Mouse (Mus musculus): ENCODE data around the gene Cfdp1.
"Not testable (repeated sequence)": the region's sequence is repeated elsewhere in the genome, so short reads cannot be mapped to it uniquely, and the experiment has no call there.

Gene Cfdp1

DNA sequence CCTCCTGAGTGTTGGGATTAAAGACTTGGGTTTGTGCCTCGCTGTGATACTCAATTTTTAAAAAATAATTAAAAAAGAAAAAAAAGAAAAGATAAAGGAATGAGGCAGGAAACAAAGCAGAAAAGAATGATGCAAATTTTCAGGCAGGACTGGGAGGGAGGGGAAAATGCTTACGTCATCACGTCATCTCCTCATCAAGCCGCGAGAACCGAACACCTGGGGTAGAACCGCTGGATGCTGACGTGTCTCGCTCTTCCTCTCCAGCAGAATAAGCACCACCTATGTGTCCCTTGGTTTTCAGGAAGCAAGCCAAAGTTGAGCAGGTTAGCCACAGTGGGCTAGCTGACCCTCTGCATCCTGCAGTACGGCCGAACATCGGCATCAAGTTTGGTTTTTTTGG is 1.9 kb upstream of the Cfdp1 start:
- DNase-seq = no peak

- not testable (repeated sequence) for DNase-seq
Measured at GRCm38 (mm10) chr8:111853219-111853618, 872 bp downstream of the Cfdp1 start.

DNA sequence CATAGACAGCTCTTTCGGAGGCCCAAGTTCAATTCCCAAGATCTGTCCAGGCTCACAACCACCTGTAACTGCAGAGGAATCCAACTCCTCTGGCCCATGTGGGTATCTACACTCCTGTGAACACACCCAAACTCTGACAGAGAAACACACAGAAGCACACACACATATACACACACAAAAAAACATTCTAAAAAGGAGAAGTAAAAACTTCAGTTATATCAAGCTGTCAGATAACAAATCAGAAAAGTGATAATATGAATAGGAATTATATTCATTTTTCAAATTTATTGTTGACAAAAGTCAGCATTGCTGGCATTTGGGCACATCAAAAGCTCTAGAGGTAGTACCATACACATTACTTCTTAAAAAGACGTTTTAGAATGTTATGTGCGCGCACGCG is 7.3 kb downstream of the Cfdp1 start:
- no peak for DNase-seq

- peak in 1 of 2 experiments; percentile 35 for DNase-seq
Measured at GRCm38 (mm10) chr8:111835540-111835939, 18.6 kb downstream of the Cfdp1 start.

DNA sequence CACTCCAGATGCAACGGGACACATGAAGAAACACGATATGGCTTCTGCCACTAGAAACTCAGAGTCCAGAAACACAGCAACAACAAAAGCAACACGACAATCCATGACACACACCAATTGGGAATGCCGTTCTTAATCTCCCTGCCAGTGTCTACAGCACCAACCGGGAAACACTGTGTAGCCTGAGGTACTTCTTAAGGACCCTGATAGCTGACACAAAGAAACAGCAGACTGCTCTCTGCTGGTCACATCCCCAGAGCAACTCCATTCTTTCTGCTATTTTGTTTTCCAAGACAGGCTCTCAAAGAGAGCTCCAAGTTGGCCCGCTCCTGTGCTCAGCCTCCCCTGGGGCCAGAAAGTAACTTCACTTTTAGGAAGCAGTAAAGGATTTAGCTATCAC is 20.1 kb downstream of the Cfdp1 start:
- no peak for DNase-seq

DNA sequence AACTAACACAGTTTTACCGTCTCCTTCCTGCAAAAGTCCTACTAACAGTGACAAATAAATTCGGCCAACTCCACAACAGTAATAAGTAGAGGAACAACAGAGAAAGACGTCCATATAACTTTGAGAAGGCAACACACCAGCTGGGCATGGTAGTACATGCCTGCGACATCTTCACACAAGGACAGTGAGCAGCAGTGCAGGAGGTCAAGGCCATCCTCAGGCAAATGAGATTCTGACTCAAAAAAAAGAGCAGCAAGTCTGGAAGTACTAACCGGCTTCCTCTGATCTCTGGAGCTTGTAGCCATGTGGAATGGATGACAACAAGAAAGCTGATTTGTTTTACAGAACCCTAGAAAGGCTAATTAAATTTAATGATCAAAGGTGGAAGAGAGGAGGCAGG is 21.1 kb downstream of the Cfdp1 start:
- no peak for DNase-seq

DNA sequence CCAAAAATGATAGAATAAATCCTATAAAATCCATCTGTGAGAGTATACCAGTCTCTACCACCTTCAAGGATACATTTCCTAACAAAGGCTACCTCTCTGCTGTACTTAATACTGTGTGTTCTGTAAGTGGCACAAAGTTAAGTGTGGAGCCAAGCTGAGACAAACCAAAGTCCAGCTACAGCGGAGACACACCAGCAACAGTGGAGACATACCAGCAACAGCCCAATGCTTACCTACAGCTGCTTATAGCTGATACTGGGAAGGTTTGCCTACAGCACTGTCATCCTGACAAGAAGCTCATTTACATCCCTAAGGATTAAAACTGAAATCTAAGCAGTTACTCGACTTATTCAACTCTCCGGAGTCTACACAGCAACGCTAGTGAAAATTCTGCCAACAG is 22.1 kb downstream of the Cfdp1 start:
- no peak for DNase-seq

DNA sequence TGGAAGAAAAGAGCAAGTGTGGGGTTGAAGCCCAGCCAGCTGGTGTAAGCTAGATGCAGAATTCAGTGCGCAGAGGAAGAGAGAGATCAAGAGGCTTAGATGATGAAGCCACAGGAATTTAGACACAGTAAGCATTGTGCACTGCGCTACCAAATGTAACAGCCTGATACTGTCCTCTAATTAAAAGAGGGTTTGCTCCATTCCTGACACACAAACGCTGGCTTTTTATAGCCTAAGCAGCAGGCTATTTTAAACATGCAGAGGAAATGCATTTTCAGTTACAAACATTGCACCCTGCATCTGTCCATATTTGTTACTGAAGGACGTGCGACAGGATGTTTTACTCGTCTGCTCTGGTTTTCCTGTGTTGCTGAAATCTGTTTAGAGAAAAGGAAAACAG is 25.5 kb downstream of the Cfdp1 start:
- DNase-seq = no peak

DNA sequence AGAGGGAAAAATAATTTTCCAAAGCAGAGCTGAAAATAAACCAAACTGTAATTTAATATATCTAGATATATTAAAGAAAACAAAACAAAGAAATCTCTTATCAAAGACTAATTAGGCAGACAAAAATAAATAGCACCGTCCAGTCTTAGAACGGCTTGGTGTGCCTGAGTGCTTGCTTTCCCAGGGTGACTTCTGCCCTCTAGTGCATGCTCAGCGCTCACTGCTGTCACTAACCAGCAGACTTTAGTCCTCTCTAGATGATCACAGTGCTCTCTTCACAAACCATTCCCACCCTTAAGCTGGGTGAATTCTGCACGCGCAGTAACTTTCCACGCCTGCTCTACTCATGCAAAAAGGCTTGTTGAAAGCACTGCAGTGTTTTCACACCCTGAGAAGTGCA is 28.9 kb downstream of the Cfdp1 start:
- peak; percentile 58 to 69 for DNase-seq

DNA sequence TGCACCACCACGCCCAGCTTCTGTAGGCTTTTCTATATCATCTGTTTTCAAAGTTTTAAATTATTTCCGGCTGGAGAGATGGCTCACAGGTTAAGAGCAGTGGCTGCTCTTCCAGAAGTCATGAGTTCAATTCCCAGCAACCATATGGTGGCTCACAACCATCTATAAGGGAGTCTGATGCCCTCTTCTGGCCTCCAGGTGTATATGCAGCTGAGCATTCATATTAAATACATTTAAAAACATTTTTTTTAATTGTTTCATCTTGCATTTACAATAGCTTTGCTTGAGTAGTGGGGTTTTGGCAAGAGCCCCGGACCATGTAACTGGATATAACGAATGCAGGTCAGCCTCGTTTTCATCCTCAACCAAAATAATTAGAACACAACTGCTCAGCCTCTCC is 29.8 kb downstream of the Cfdp1 start:
- DNase-seq = no peak

GRCm38 (mm10) chr8:111821199-111821598 is 32.9 kb downstream of the Cfdp1 start:
- DNase-seq = no peak

GRCm38 (mm10) chr8:111820691-111821090 is 33.4 kb downstream of the Cfdp1 start:
- DNase-seq = no peak

DNA sequence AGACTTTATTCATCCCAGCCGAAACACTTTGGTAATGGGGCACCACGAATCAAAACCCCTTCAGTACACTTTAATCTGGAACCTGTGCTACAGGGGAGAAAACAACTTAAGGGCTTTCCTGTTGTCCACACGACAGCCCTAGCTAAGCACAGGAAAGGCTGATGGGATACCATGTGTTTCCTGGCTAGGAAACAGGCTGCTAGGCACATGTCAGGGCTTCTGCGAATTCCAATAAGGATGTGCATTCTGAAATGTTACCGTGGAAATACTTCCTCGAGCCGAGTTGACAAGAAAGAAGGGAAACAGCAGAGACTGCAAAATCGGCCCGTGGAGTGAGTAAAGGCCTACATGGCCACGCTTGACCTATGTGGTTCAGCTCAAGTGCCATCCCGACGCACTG is 34.1 kb downstream of the Cfdp1 start:
- no peak for DNase-seq

- no peak for DNase-seq
Measured at GRCm38 (mm10) chr8:111818556-111818955, 35.5 kb downstream of the Cfdp1 start.

- no peak for DNase-seq
Measured at GRCm38 (mm10) chr8:111815078-111815477, 39.0 kb downstream of the Cfdp1 start.

GRCm38 (mm10) chr8:111813818-111814217 is 40.3 kb downstream of the Cfdp1 start:
- no peak for DNase-seq

DNA sequence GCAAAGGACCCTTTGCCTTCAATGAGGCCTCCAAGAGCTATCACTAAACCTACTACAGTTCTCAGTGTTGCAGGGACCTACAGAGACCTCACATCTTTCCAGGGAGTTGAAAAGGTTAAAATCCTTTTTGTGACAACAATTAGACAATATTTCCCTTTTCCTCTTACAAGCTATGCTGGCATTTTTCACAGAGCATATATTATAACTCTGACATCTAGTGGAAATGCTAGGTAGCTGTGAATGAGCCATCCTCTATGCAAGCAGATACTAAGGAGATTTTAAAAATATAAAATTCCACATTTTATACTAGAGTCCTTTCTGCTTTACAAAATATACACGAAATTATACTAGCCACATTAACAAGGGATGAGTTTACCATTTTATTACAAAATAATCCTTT is 41.3 kb downstream of the Cfdp1 start:
- no peak for DNase-seq

DNA sequence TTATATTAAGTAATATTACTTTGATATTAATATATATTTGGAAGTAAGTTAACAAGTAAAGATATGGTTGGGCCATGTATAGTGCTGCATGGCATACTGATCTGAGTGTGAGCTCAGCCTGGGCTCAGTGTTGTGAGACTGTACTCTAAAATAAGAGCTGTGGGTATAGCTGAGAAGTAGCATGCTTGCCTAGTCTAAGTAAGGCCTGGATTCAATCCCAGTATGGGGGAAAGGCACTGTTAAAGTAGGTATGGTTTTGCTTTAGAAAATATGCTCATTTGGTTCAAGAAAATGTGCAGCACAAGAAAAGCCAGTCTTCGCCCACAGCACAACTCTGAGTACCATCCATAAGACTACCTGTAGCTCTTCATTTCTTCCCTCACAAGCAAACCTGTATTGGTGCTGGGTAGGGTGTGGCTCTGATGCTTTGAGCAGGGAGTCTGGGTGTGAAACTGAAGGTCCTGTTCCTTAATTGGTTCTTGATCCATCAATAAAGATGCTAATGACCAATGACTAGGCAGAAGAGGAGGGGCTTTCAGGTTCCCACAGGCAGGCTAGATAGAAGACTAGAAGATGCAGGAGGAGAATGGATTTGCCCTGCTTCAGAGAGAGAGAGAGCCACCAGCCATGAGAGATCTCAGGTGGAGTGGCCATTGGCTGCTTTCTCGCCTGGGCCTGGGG is 43.3 kb downstream of the Cfdp1 start:
- no peak for DNase-seq

GRCm38 (mm10) chr8:111808891-111809622 is 45.0 kb downstream of the Cfdp1 start:
- DNase-seq = no peak

DNA sequence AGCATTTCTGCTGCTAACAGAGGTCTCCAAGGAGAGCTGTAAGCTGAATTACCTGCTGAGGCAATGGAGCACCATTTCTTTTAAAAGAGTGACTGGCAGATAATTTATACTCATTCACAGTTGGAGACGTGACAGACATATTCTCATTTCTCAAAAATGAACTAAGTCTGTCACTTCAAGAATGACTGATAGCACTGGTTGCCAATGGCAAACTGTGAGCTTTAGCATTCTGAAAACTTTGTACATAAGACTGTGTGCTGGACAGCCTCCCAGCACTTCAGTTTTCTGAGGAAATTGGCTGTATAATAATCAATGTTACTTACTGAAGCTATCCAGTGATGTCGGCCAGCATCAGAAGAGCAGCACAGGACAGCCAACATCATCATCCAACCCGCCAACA is 46.1 kb downstream of the Cfdp1 start:
- DNase-seq = no peak

DNA sequence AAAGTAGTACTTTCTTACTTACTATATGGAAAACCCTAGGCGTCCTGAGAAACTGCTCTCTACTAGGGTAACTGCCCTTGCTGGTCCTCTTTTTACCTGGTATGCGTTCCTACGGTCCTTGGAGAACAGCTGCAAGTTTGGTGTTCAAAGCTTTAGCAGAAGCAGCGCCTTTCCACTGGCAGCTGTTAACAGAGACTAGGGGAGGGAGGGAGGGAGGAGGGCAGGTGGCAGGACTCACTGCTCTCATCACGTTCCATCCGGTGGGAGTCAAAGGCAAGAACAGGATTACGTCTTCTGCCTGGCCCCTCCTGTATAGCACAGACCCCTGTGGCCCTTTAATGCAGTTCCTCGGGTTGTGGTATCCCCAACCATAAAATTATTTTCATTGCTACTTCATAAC is 50.7 kb downstream of the Cfdp1 start:
- DNase-seq = no peak

DNA sequence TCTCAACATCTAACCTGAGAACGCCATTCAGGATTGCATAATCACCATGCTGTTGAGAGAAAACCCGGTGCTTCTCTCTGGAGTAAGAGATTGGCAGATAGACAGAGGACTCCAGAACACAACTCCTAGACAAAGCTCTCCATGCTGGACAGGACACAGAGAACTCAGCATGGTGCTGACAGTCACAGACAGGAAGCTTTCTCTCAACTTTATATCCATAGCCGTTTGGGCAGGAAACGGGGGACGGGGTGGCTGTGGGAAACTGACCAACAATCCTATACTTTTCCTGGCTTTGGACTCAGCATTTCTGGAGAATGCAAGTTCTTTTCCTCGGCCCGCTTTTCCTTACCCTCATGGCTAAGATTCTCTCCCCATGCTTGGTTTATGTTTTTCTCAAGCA is 51.8 kb downstream of the Cfdp1 start:
- DNase-seq = no peak

- DNase-seq = no peak
Measured at GRCm38 (mm10) chr8:111801456-111801855, 52.6 kb downstream of the Cfdp1 start.

DNA sequence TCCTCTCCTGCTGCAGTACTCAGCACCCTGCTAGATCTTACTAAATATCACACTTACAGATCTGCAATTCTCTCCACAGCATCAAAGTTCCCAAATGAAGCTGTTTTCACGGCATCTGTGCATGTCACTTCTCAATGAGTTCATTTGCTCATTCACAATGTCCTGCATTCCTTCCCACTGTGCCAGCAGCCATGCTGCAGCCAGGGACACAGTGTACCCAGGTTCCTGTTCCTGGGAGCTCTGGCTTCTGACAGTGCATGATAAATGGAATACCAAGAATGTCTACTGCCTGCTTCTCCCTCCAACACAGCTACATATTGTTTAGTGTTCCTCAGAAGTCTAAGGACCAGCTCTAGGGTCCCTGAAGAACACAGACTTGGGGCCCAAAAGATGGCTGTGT is 57.6 kb downstream of the Cfdp1 start:
- no peak for DNase-seq
